19 mouse cellular contexts compared by ENCODE assay signal in genomic region chr5:143194747-143195146, GRCm38 (mm10). TPM values are rescaled to one million over a fixed set of nuclear protein-coding genes. Genes with fewer than 3 reads are reported as not detected.
"Had no signal": no experiment of that assay in that cellular context is flagged by ENCODE, and none has a peak within 500 bp of the region (broad histone marks: within the 10 kb centered on the region; RNA-seq: fewer than 3 reads in every experiment).

No protein-coding gene starts in this region.

RNA-seq across cellular contexts. Expression of gene Spdye4b, which starts 13.9 kb away (rescaled TPM):
- total RNA-seq: megakaryocyte, adult 5-6 weeks; megakaryocyte-erythroid progenitor cell, adult 5-6 weeks had no signal
- polyA plus RNA-seq: liver, postnatal 0 days; lung, adult 2 months; lung, embryonic 15.5 days; lung, postnatal 0 days; macrophage; midbrain, embryonic 10.5 days; midbrain, embryonic 12.5 days; midbrain, embryonic 14.5 days; midbrain, embryonic 16.5 days; myocyte; neural tube, embryonic 11.5 days; neural tube, embryonic 13.5 days; neural tube, embryonic 15.5 days; small intestine, adult 2 months; stomach, embryonic 14.5 days; stomach, embryonic 16.5 days had no signal

RNA-seq across cellular contexts. Expression of gene Spdye4a, which starts 31.9 kb away (rescaled TPM):
- total RNA-seq: megakaryocyte, adult 5-6 weeks; megakaryocyte-erythroid progenitor cell, adult 5-6 weeks had no signal
- polyA plus RNA-seq: liver, postnatal 0 days; lung, adult 2 months; lung, embryonic 15.5 days; lung, postnatal 0 days; macrophage; midbrain, embryonic 10.5 days; midbrain, embryonic 12.5 days; midbrain, embryonic 14.5 days; midbrain, embryonic 16.5 days; myocyte; neural tube, embryonic 11.5 days; neural tube, embryonic 13.5 days; neural tube, embryonic 15.5 days; small intestine, adult 2 months; stomach, embryonic 14.5 days; stomach, embryonic 16.5 days; thymus, postnatal 0 days had no signal

RNA-seq across cellular contexts. Expression of gene Olfr718-ps1, which starts 47.4 kb away (rescaled TPM):
- total RNA-seq: megakaryocyte, adult 5-6 weeks; megakaryocyte-erythroid progenitor cell, adult 5-6 weeks had no signal
- polyA plus RNA-seq: lung, adult 2 months; lung, embryonic 15.5 days; lung, postnatal 0 days; macrophage; midbrain, embryonic 10.5 days; midbrain, embryonic 12.5 days; midbrain, embryonic 14.5 days; midbrain, embryonic 16.5 days; myocyte; neural tube, embryonic 11.5 days; neural tube, embryonic 15.5 days; small intestine, adult 2 months; stomach, embryonic 16.5 days had no signal
